Mouse (Mus musculus): Measurements from ENCODE around the gene Ice1.

The Ice1 gene

GRCm38 (mm10) chr13:70574216-70574615 lies 63.2 kb downstream of the Ice1 start:
- no peak for DNase-seq (ENCODE audit: low spot score)

GRCm38 (mm10) chr13:70567889-70568288 lies 69.5 kb downstream of the Ice1 start:
- no peak for DNase-seq (ENCODE audit: low spot score)

- no peak for DNase-seq (ENCODE audit: low spot score)
Measured at GRCm38 (mm10) chr13:70553456-70553855, 84.0 kb downstream of the Ice1 start.

- DNase-seq (ENCODE audit: low spot score) = no peak
Measured at GRCm38 (mm10) chr13:70547457-70547856, 90.0 kb downstream of the Ice1 start.

GRCm38 (mm10) chr13:70545261-70545660 lies 92.2 kb downstream of the Ice1 start:
- no peak for DNase-seq (ENCODE audit: low spot score)

- no peak for DNase-seq (ENCODE audit: low spot score)
Measured at GRCm38 (mm10) chr13:70539842-70540241, 97.6 kb downstream of the Ice1 start.

- DNase-seq (ENCODE audit: low spot score) = no peak
Measured at GRCm38 (mm10) chr13:70533412-70533811, 104.0 kb downstream of the Ice1 start.

- peak; percentile 9 for DNase-seq (ENCODE audit: low spot score)
Measured at GRCm38 (mm10) chr13:70532719-70533118, 104.7 kb downstream of the Ice1 start.

GRCm38 (mm10) chr13:70517651-70518050 lies 119.8 kb downstream of the Ice1 start:
- DNase-seq (ENCODE audit: low spot score) = no peak

GRCm38 (mm10) chr13:70515004-70515403 lies 122.4 kb downstream of the Ice1 start:
- DNase-seq (ENCODE audit: low spot score) = no peak

- DNase-seq (ENCODE audit: low spot score) = no peak
Measured at GRCm38 (mm10) chr13:70510199-70510598, 127.2 kb downstream of the Ice1 start.

GRCm38 (mm10) chr13:70509375-70510016 lies 127.9 kb downstream of the Ice1 start:
- DNase-seq (ENCODE audit: low spot score) = no peak

- DNase-seq (ENCODE audit: low spot score) = no peak
Measured at GRCm38 (mm10) chr13:70508708-70509374, 128.6 kb downstream of the Ice1 start.
